Mouse (Mus musculus): Measurements from ENCODE around the gene Olfr1066.
"Not testable (repeated sequence)": the region's sequence is repeated elsewhere in the genome, so short reads cannot be mapped to it uniquely, and the experiment has no call there.

The Olfr1066 gene

DNA sequence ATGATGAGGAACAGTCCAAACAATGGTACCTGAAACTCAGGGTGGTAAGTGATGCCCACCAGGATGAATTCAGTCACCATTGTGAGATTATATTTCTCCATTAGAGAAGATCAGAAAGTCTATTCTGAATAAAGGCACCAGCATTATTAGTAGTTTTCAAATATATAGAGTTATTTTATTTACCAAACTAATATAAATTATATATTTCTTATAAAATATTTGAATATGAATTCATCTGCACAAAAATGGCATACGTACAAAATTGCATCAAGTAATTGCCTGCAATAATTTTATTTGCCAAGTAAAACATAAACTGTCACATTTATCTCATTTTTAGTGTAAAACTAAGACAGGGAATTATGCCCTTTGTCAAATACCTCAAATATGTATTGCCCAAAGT is at the start of gene Olfr1066:
Olfr1066 (minus strand) TSS at position 101 of the 400 bp plus-strand sequence.
- no peak for DNase-seq

DNA sequence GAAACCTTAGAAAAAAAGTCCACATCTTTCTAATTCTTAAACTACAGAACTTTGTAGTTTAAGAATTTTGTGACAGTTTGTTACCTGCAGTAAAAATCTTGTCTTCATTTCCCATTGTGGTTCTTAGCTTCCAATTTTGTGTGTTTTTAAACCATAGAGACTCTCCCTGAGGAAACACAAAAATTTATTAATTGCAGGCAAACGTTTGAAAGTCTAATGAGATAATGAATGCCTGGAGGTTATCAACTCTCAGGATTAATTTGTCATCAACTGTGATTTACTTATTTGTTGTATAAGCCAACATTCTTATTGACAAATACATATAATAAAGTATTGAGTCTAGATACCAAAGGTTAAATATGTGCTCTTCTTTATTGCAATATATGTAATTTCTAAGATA is 31.2 kb upstream of the Olfr1066 start, which contains the start of gene Olfr228:
Olfr228 (minus strand) TSS at position 101 of the 400 bp plus-strand sequence.
- no peak for DNase-seq

DNA sequence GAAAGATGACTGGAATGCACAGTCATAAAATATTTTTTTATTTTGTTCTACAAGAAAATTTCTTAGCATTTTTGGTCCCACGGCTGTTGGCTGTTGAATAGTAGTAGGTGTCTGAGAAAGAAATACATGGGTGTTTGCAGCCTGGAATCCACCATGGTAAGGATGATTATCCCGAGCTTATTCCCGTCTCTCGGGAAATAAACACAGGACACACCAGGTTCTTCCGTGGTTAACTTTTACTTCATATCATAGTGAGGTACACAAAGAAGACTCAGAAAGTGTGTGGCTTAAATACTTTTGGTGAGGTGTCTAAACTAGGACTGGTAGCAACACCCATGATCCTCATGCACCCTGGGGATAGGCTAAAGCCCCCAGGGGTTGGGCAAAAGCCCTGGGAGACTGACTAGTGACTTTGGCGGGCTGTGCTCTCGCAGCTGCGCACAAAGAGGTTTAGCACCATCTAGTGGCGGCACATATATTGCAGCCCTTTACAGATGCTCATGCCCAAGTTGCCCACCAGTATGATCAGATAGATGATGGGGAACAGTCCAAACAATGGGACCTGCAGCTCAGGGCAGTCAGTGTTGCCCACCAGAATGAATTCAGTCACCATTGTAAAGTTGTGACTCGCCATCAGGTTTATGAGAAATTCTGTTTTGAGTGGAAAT is 8.5 kb upstream of the Olfr1066 start:
- DNase-seq, result peak in 1 of 2 experiments; percentile 6

DNA sequence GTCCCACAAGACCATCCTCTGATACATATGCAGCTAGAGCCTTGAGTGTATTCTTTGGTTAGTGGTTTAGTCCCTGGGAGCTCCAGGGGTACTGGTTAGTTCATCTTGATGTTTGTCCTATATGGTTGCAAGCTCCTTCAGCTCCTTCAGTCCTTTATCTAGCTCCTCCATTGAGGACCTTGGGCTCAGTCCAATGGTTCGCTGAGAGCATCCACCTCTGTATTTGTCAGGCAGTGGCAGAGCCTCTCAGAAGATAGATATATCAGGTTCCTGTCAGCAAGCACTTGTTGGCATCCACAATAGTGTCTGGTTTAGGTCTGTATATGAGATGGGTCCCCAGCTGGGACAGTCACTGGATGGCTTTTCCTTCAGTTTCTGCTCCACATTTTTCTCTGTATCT is 4.4 kb upstream of the Olfr1066 start:
- no peak for DNase-seq

DNA sequence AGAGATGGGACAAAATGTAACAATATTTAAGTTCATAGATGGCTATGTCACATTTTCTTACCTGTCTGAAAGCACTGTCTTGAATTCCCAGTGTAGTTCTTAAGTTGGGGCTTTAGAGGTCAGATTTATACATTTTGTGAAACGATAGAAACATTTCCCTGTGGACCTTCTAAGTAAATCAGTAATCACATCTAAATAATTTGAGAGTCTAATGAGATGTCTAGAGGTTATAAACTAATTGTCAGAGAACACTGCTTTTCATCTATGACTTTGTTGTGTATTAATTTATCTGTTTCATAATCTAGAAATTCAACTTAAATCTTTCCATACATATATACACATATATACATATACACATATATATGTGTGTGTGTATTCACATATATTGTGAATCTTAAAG is 5.6 kb downstream of the Olfr1066 start, which contains the start of gene Olfr1065:
Olfr1065 (minus strand) TSS at position 101 of the 400 bp plus-strand sequence.
- DNase-seq, result not testable (repeated sequence)

DNA sequence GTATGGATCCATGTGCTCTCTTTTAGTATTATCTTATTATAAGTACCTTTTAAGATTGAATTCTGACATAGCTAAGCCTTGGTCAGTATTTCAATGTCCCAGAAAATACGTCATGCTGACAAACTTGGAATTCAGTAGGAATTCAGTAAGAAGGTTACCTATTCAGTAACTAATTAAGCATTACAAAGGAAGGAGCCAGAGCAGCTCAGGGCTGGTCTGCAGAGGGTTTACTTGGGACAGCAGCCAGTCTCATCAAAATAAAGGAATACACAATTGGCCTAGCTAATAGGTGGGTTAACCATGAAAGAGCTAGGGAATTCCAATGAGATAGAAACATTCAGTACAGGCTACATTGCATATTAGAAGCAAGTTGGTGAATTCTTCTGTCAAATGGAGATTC is 14.0 kb downstream of the Olfr1066 start:
- DNase-seq, result not testable (repeated sequence)

DNA sequence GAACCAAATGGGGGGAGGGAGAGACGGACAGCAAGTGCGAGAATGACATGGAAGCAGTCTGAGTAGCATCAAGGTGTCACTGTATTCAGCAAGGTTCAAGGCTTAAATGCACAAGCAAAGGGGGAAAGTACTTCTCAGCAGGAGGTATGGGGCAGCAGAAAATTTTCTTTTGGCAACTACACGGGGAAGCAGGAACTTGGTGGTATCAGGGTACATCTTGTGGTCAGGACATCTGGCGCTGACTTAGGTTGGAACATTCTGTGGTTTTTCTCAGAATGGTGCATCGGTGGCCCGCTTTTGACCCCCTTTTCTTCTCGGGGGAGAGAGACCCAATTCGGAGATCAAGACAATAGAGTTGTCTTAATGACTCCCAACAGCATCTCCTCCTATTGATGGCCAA is 27.6 kb downstream of the Olfr1066 start:
- DNase-seq, result not testable (repeated sequence)

DNA sequence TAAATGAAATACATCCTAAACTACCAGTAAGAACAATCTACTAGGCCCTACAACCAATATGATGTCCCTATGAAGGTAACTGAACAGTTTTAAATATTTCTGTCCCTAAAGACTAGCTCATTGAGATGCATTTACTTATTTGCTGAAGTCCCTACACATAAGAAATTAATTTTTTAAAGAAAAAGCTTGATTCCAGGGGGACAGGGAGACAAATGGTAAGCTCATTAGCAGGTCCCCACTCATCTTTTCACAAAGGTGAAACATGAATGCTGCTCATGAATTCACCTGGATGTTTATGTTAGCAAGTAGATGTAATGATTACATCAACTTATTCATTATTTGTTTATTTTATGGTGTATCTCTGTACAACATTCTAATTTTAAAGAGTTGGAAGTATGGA is 29.4 kb downstream of the Olfr1066 start, which contains the start of gene Olfr1062:
Olfr1062 (minus strand) TSS at position 101 of the 400 bp plus-strand sequence.
- not testable (repeated sequence) for DNase-seq

DNA sequence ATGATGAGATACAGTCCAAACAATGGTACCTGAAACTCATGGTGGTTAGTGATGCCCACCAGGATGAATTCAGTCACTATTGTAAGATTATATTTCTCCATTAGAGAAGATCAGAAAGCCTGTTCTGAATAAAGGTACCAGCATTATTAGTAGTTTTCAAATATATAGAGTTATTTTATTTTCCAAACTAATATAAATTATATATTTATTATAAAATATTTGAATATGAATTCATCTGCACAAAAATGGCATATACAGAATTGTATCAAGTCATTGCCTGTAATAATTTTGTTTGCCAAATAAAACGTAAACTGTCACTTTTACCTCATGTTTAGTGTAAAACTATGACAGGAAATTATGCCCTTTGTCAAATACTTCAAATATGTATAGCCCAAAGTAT is 42.1 kb downstream of the Olfr1066 start, which contains the start of gene Olfr1061:
Olfr1061 (minus strand) TSS at position 101 of the 400 bp plus-strand sequence.
- no peak for DNase-seq
